Mouse (Mus musculus) liver, postnatal 0 days (tissue): ENCODE data around the gene Fam163b.

Experiments used
- CTCF ChIP-seq: sonication (generic); IDR thresholded peaks from 2 replicates; pipeline ENCODE4 v1.5.1; 2016; ENCODE audit warnings: antibody characterized with exemption, low read depth
- EP300 ChIP-seq: IDR thresholded peaks from 2 replicates; pipeline ENCODE4 v1.6.1; 2016; ENCODE audit warnings: antibody characterized with exemption, low read depth, mild to moderate bottlenecking

- no peak for TF ChIP-seq CTCF
- no peak for TF ChIP-seq EP300
These were observed 53.1 kb downstream of the Fam163b start for GRCm38 (mm10) chr2:27089238-27089637.
